Mouse (Mus musculus): ENCODE data around the gene Olfr731.

Gene Olfr731

DNA sequence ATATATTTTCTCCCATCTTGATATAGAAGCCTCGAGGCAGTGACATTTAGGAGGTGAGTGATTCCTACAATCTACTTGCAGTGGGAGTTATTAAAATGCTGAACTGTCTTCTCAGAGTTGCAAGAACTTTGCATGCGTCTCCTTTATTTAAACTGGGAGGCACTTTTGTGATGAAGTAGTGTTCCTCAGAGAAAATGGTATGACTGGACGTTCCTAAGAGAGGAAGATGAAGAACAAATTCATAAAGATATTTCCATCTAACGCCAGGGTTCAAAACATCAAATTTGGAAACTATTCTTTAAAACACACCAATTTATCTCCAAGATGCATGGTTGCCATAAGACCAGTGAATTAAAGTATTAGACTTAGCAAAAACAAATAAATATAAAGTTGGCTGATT, at the start of gene Olfr731:
Gene Olfr731 (minus strand): TSS at position 101 of the 400 bp plus-strand sequence.
- DNase-seq (ENCODE audit: low spot score in 2 of 2), result no peak

- no peak for DNase-seq (ENCODE audit: low spot score in 2 of 2)
Measured at GRCm38 (mm10) chr14:50284106-50284505, 42.4 kb upstream of the Olfr731 start, which contains the start of gene Olfr732. TSS of gene Olfr732 (minus strand) at chr14:50284206.

GRCm38 (mm10) chr14:50188098-50188497, 53.6 kb downstream of the Olfr731 start, which contains the start of gene Olfr730:
TSS of gene Olfr730 (minus strand) at chr14:50188198.
- DNase-seq (ENCODE audit: low spot score in 2 of 2), result no peak
